Mouse (Mus musculus): ENCODE data around the gene Adgre1. TPM values are rescaled to one million over a fixed set of nuclear protein-coding genes. Genes with fewer than 3 reads are reported as not detected.

Gene Adgre1
- total and polyA plus RNA-seq, 2 experiments from 2014 or later: 3.8 to 21.8 TPM

DNA sequence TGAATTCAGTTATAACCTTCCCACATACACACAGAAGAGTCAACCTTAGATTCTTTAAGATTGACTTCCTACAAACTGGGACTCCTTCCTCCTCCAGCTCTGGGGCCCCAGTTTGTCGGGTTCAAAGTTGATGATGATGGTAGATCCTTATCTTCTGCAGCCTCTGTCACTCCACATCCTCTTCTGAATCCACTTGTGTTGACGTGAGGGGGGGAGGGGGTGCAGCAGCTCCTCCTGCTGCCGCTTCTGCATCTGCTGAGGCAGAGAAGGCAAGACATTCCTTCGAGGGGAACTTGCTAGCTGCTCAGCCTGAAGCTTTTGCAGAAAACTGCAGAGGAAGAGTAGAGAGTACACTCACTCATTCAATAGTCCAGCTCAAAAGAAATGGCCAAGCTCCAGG lies 16.9 kb upstream of the Adgre1 start:
- 85% methylated on average over 4 of the region's 4 CpGs for WGBS
- DNase-seq (ENCODE audit: low spot score) (no peak), ATAC-seq (ENCODE audit: low FRiP score) (no peak)
- Histone ChIP-seq H3K4me3 (ENCODE audit: low read depth, low read length) (no peak overlapping the region), H3K4me2 (ENCODE audit: low read depth, low read length, poor library complexity, severe bottlenecking) (no peak overlapping the region), H3K36me3 (ENCODE audit: insufficient read depth, low read length) (no peaks in the 10 kb centered on the region), H3K9ac (replicated peaks; ENCODE audit: low read length, poor library complexity, severe bottlenecking) (no peak overlapping the region), H3K4me1 (ENCODE audit: insufficient read depth, low read length) (no peaks in the 10 kb centered on the region), H3K9me3 (ENCODE audit: low read length) (no peaks in the 10 kb centered on the region), H3K27ac (ENCODE audit: low read depth, low read length) (no peak overlapping the region), H3K27me3 (ENCODE audit: insufficient read depth, low read length) (no peaks in the 10 kb centered on the region)
- TF ChIP-seq CTCF (IDR thresholded peaks at IDR 0.05): no peak

DNA sequence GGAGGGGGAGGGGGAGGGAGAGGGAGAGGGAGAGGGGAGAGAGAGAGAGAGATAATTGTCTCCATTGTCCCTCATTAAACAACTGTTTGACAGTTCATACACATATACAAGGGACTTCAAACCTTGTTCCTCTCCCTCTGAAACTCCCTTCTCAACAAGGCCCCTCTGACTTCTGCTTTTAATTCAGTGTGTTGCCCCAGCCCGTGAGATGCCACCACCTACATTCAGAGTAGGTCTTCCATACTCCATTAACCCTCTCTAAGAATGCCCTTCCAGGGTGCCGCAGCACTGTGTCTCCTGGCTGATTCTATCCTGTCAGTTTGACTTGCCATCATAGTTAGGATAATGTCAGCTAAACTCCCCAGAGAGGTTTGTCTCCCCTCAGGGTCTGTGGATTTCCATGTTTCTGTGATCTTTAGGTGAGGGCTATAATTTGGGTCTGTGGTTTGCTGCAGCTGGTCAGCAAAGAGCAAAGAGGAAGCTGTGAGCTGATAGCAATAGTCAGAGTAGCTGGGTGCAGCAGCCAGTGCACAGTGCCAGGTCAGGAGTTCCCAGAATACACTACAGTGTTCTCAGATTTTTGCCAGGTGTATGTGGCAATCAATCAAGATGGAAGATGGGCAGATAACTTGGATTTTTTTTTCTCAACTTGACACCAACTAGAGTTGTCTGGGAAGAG lies 14.3 kb upstream of the Adgre1 start:
- Histone ChIP-seq H3K9ac (replicated peaks; ENCODE audit: low read length, poor library complexity, severe bottlenecking) (no peak overlapping the region), H3K4me2 (ENCODE audit: low read depth, low read length, poor library complexity, severe bottlenecking) (no peak overlapping the region), H3K36me3 (ENCODE audit: insufficient read depth, low read length) (no peaks in the 10 kb centered on the region), H3K27ac (ENCODE audit: low read depth, low read length) (no peak overlapping the region), H3K27me3 (ENCODE audit: insufficient read depth, low read length) (no peaks in the 10 kb centered on the region), H3K4me3 (ENCODE audit: low read depth, low read length) (no peak overlapping the region), H3K9me3 (ENCODE audit: low read length) (no peaks in the 10 kb centered on the region), H3K4me1 (ENCODE audit: insufficient read depth, low read length) (no peaks in the 10 kb centered on the region)
- no peak for DNase-seq (ENCODE audit: low spot score)
- TF ChIP-seq CTCF (IDR thresholded peaks at IDR 0.05): no peak
- ATAC-seq (ENCODE audit: low FRiP score): no peak
- 54% methylated on average over 2 of the region's 2 CpGs for WGBS

DNA sequence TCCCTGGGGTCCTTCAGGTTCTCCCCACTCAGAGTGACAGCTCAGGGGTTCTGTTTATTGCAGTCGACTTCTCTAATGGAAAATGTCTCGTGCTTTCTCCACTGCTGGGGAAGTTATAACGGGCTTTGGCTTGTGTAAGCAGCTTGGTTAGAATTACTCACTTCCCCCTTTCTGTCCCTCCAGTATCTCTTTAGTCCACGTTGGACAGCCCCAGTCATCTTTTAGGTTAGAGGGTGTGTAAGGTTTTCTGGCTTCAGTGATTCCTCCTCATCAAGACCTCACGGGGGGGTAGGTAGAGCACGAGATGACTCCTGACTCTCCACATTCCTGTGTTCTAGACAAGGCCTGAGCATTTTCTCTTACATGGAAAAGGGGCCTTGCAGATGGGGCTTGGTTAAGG lies 11.5 kb upstream of the Adgre1 start:
- H3K36me3 ChIP-seq (ENCODE audit: insufficient read depth, low read length): no peaks in the 10 kb centered on the region
- no peak for TF ChIP-seq CTCF (IDR thresholded peaks at IDR 0.05)
- DNase-seq (ENCODE audit: low spot score) (no peak), ATAC-seq (ENCODE audit: low FRiP score) (no peak)
- H3K27me3 ChIP-seq (ENCODE audit: insufficient read depth, low read length): no peaks in the 10 kb centered on the region
- no peak overlapping the region for H3K4me3 ChIP-seq (ENCODE audit: low read depth, low read length)
- 88% methylated on average over 6 of the region's 6 CpGs for WGBS
- no peak overlapping the region for H3K4me2 ChIP-seq (ENCODE audit: low read depth, low read length, poor library complexity, severe bottlenecking)
- no peaks in the 10 kb centered on the region for H3K4me1 ChIP-seq (ENCODE audit: insufficient read depth, low read length)
- no peak overlapping the region for H3K9ac ChIP-seq (replicated peaks; ENCODE audit: low read length, poor library complexity, severe bottlenecking)
- H3K9me3 ChIP-seq (ENCODE audit: low read length): no peaks in the 10 kb centered on the region
- H3K27ac ChIP-seq (ENCODE audit: low read depth, low read length): no peak overlapping the region

DNA sequence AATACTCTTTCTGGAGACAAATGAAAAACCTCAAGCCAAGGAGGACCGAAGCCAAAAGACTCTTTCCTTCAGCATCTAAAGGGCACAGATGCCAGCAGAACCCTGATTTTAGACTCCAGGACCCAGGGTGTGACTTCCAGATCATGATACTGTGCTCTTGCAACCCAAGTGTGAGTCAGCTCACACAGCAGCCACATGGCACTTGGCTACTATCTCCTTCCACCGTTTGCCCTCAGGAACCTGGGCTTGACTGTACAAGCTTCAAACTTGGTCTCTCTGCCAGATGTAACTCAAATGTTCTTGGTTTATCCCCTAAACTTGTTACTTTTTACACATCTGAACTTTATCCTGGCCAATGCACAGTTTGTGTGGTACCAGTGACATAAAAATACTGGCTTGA lies 10.7 kb upstream of the Adgre1 start:
- TF ChIP-seq CTCF (IDR thresholded peaks at IDR 0.05): no peak
- H3K27ac ChIP-seq (ENCODE audit: low read depth, low read length): no peak overlapping the region
- no peak overlapping the region for H3K4me2 ChIP-seq (ENCODE audit: low read depth, low read length, poor library complexity, severe bottlenecking)
- no peaks in the 10 kb centered on the region for H3K36me3 ChIP-seq (ENCODE audit: insufficient read depth, low read length)
- H3K9ac ChIP-seq (replicated peaks; ENCODE audit: low read length, poor library complexity, severe bottlenecking): no peak overlapping the region
- no peak overlapping the region for H3K4me3 ChIP-seq (ENCODE audit: low read depth, low read length)
- no peaks in the 10 kb centered on the region for H3K9me3 ChIP-seq (ENCODE audit: low read length)
- no peak for ATAC-seq (ENCODE audit: low FRiP score)
- WGBS: 88% methylated on average over 2 of the region's 2 CpGs
- H3K27me3 ChIP-seq (ENCODE audit: insufficient read depth, low read length): no peaks in the 10 kb centered on the region
- H3K4me1 ChIP-seq (ENCODE audit: insufficient read depth, low read length): no peaks in the 10 kb centered on the region
- no peak for DNase-seq (ENCODE audit: low spot score)

DNA sequence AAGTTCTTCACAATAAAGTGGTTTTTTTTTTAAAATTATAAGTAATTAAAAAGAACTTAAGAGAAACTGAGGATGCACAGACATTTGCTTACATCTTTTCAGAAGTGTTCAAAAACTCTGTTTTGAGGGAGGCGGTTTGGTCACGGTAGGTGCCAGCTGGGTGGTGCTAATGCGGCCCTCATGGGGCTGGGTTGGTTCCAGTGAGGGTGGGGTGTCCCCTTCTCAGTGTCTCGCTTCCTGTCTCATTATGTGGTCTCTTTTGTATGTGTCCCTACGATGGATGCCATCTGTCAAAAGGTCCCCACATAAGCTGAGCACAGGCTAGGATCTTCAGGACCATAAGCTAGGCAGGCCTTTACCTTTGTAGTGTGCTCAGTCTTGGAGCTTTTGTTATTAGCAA lies 9.4 kb upstream of the Adgre1 start:
- Histone ChIP-seq H3K4me1 (ENCODE audit: insufficient read depth, low read length) (no peaks in the 10 kb centered on the region), H3K9me3 (ENCODE audit: low read length) (no peaks in the 10 kb centered on the region), H3K4me3 (ENCODE audit: low read depth, low read length) (no peak overlapping the region), H3K4me2 (ENCODE audit: low read depth, low read length, poor library complexity, severe bottlenecking) (no peak overlapping the region), H3K27ac (ENCODE audit: low read depth, low read length) (no peak overlapping the region), H3K36me3 (ENCODE audit: insufficient read depth, low read length) (no peaks in the 10 kb centered on the region), H3K27me3 (ENCODE audit: insufficient read depth, low read length) (no peaks in the 10 kb centered on the region), H3K9ac (replicated peaks; ENCODE audit: low read length, poor library complexity, severe bottlenecking) (no peak overlapping the region)
- DNase-seq (ENCODE audit: low spot score) (no peak), ATAC-seq (ENCODE audit: low FRiP score) (no peak)
- no peak for TF ChIP-seq CTCF (IDR thresholded peaks at IDR 0.05)
- 70% methylated on average over 5 of the region's 5 CpGs for WGBS

GRCm38 (mm10) chr17:57350212-57350611 lies 8.3 kb upstream of the Adgre1 start:
- TF ChIP-seq CTCF (IDR thresholded peaks at IDR 0.05): no peak
- no peak for DNase-seq (ENCODE audit: low spot score)
- WGBS: 90% methylated on average over 5 of the region's 5 CpGs
- no peaks in the 10 kb centered on the region for H3K4me1 ChIP-seq (ENCODE audit: insufficient read depth, low read length)
- H3K36me3 ChIP-seq (ENCODE audit: insufficient read depth, low read length): no peaks in the 10 kb centered on the region
- H3K9me3 ChIP-seq (ENCODE audit: low read length): no peaks in the 10 kb centered on the region
- H3K27ac ChIP-seq (ENCODE audit: low read depth, low read length): no peak overlapping the region
- H3K27me3 ChIP-seq (ENCODE audit: insufficient read depth, low read length): no peaks in the 10 kb centered on the region
- no peak overlapping the region for H3K4me2 ChIP-seq (ENCODE audit: low read depth, low read length, poor library complexity, severe bottlenecking)
- no peak overlapping the region for H3K4me3 ChIP-seq (ENCODE audit: low read depth, low read length)
- no peak overlapping the region for H3K9ac ChIP-seq (replicated peaks; ENCODE audit: low read length, poor library complexity, severe bottlenecking)
- ATAC-seq (ENCODE audit: low FRiP score): no peak
